Mouse (Mus musculus) layer of hippocampus, adult 9-10 months (tissue): ENCODE measurements around the gene Clybl.

Experiments used
- DNase-seq: peaks from one replicate; pipeline ENCODE4 v3.0.0; 2022; ENCODE audit warnings: low spot score

Clybl gene

DNA sequence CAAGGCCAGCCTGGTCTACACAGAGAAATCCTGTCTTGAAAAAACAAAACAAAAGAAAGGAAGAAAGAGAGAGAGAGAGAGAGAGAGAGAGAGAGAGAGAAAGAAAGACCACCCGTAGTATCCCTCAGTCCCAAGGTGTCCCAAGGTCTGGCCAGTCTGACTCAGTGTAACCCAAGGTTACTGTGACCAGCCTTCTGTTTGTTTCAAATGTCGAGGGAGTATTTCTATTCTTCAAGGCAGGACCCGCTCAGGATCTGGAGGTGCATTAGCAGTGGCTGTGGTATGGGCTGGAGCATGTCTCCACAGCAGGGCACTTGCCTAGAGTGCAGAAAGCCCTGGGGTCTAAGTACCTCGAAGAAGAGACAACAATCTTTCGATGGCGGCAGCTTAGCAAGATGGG, 15.3 kb downstream of the Clybl start:
- DNase-seq, result no peak

DNA sequence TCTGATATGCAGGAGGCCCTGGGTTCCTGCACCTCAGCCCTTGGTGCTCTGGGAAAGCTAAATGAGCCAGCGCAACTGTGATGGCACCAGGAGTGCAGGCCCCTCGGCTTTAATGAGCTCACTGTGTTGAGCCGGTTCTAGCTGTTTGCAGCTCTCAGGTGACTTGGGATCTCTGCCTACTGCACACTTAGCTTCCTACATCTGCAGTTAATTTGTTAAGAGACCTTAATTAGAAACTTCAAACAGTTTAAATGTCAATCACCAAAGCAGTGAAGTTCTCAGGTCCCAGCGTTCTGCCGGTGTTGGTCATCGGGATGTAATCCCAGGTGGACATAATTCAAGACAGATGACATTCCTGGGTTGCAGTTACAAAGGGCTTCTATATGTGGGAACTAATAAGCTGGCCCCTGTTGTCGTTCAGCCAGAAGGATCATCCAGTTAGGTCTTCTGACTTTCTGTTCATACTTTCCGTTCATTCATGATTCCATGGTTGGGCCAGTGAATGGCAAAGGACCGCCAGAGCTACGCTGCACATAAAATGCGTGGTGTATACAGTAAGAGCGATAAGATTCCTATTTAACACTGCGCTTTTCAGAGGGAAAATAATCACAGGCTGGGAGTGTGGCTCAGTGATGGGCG, 18.9 kb downstream of the Clybl start:
- no peak for DNase-seq

DNA sequence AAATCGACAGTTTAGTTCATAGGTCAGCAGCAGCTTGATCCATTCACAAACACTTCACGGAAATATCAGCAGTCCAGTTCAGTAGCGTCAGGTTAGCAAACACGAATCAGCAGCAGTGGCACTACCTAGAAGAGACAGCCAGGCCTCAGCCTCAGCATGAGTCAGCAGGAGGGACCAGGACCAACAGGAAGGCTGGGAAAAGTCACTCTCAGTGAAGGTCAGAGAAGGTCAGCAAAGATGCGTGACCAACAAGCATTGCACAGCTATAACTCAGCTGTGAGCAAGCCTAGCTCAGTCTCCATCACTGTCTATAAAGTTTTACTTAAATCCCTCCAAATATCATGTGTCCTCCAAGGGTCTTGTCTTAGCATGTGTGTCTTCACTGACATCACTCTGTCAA, 27.7 kb downstream of the Clybl start:
- DNase-seq, result no peak

DNA sequence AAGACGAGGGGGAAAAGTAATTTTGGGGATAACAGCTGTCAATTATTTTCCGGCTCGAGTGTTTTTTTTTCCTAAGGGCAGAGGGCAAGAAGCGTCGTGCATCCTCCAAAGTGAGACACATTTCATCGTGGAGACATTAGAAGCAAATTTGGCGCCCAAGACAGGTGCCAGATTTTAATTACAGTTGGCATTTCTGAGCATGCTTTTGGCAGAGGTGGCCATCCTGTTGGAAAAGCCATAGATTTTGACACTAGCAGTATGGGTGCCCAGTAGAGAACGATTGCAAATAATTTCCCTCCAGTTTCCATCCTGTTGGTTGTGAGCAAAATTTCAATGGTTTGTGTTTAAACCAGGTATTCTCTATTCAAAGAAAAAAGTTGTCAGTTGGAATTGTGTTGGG, 32.1 kb downstream of the Clybl start:
- DNase-seq, result no peak

DNA sequence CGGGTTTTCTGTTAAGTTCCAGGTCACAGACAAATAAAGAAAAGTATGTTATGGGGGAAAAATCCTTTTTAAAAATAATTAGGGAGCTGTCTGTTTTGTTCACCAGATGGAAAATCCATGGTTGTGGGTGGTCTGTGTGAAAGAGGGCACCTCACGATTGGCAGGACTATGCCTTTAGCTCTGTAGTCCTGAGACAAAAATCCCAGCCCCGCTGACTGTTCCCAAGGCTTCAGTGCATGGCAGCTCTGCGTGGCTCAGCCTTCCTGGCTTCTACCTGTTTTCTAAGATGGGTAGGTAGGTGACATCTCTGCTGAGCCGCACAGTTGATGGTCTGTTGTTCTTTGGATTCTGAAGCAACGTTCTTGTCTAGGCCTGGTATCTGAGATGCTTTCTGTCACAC, 32.6 kb downstream of the Clybl start:
- no peak for DNase-seq

DNA sequence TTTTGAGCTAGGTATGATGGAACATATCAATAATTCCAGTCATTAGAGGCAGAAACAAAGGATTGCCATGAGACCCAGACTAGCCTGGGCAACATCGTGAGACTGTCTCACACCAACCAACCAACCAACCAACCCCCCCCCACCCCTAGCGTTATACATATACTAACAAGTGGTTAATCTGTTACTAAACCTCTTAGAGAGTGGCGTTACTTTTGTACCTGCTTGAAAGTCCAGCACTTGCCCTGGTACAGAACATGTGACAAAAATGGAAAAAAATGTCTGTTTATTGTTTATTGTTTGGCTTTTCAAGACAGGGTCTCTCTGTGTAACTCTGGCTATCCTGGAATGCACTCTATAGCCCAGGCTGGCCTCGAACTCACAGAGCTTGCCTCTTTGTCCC, 35.7 kb downstream of the Clybl start:
- no peak for DNase-seq

DNA sequence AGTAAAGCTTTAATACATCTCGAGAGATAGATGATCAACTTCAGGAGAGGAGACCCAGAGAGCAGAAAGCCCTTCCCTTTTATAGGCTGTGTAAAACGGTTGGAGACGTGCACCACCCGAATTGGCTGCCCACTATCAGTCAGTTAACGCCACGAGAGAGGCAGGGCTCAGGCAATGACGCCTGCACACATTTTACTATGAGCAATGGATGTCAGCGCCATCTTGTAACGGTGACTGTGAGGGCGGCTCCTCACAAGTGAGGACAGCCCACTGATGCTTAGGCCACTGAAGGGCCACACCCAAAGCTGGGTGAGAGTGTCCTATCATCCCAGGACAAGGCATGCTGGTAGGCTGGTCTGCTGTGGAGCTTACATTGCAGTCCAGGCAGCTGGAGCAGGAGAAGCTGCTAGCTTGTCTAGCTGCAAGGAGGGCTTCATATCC, 41.5 kb downstream of the Clybl start:
- DNase-seq, result no peak

DNA sequence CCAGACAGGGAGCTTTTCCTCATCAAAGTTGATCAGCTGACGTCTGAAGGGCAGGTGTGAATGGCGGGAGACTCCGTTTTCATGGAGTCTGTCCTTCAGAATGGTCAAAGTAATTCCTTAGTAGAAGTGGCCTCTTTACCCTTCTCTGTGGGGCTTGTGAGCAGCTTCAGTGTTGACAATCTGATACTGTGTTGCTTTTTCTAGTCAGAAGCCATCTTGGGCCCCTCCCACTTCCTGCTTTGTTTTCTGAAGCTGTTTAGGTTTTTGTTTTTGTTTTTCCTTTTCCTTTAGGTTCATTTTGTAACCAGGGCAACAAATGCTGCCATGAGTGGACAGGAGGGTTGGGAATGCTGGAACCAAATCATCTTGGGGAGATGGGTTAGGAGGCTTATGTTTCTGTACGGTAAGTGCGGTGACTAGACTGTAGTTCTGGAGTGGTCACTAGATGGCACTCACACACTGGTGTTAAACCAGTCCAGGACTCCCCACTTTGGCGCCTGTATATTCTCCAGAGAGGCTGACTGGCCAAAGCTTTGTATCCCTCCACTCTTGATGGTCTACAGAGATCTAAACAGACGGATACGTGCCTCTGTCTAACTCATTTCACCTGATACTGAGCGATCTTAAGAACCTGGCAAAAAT, 42.1 kb downstream of the Clybl start:
- DNase-seq, result peak; percentile 82

DNA sequence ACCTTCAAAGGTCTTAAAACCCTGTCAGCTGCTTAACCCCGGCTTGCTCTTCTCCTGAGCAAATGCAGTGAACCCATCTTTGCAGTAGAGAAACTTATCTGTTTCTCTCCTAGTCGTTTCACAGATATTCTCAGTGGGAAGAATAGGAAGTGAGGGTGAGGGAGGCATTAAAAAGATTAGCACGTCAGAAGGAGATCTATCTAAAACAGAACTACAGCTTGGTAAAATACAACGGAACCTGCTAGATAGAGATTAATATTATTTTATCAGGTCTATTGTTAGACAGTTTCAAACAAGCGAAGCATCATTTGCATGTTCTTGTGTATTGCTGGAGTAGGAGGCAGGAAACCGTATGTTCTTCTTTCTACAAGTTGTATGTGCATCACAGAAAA, 42.6 kb downstream of the Clybl start:
- no peak for DNase-seq

DNA sequence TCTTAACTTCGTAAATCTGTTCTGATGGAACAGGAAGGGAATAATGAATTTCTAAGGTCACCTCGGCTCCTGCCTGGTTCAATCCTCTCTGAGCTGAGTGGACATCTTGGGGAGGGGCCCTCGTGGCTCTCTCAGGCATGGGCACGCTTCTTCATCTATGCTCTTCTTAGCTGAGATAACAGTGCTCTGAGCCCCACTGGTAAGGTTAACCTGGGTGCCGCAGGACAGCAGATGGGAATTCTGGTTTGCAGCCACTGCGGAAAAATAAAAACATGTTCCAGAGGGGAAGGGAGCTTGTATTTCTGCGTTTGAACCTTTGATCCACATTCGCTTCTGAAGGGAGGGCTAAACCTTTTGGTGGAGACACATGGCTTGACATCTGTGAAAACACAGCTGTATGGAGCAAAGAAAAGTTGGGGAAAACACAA, 43.0 kb downstream of the Clybl start:
- no peak for DNase-seq

DNA sequence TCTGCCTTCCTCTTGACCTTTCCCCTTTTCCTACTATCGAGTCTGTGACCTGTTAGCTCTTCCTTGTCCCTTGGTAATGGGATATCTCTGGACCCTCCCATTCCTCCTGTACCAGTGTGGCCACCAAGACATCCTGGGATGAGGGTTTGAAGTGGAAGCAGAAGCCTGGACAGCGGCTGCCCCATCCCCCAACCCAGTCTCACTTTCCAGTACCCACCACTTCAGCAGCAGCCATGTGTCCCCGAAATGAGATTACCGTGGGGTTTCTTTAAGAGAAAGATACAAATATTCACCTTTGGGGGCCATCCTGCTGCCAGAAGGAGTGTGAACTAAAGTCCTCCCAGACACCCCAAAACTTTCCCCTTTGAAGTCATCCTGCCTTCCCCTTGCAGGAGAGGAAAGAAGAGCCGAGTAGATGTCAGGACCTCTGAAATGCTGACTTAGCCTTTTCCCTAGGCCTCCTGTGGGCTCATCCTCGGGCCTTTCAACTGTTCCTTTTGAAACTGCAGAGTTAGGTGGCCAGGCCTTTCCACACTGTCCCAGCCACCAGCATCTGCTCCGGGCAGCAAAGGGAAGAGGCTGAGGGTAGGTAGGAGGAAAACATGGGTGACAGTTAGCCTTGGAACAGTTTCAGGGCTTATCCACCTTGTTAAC, 44.1 kb downstream of the Clybl start:
- DNase-seq, result no peak

DNA sequence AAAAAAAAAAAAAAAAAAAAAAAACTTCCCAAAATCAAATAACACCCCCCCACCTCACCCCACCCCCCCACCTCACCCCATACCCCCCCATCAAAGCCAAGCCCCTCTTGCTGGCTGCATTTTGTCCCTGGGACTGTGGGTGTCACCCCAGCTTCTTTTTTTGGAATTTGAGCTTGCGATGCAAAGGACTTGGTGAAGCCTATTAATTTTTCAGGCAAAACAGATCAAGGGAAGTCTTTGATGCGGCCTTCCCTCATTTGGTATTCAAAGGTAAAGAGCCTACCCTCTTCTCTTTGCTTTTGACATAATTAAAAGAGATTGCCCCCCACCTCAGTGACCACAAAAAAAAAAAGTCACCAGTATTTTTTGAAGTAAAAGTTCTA, 44.6 kb downstream of the Clybl start:
- no peak for DNase-seq

DNA sequence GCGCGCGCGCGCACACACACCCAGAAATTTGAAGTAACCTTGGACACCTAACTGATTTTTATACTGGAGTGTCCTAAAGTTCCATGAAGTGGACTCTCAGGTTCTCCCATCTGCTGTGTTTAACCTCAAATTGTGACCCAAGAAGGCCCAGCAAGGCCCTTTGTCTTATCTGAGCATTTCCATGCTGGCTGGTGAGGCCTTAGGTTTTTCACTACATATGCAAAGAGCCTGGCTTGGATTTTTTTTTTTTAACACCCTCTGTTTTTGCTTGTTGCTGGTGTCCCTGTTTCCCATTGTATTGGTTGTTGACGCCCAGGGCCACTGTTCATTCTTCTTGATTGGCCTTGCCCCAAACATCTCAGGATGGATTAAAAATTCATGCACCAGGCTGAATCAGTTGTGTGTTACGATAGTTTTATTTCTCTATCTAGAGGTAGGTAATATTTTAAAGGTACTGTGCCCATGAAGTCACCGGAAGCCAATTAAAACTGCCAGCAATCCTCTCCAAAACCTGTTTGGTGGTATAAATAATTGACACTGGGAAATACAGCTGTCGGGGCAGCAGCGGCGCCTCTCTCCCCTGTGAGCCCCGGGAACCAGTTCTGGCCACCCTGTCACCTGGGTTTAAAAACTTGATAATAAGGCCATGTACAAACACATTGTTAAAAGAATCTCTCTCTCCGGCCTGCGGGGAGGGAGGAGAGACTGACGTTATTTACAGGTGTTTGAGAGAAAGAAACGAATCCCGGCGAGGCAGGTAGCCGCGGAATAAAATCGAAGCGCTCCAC, 45.4 kb downstream of the Clybl start:
- no peak for DNase-seq

DNA sequence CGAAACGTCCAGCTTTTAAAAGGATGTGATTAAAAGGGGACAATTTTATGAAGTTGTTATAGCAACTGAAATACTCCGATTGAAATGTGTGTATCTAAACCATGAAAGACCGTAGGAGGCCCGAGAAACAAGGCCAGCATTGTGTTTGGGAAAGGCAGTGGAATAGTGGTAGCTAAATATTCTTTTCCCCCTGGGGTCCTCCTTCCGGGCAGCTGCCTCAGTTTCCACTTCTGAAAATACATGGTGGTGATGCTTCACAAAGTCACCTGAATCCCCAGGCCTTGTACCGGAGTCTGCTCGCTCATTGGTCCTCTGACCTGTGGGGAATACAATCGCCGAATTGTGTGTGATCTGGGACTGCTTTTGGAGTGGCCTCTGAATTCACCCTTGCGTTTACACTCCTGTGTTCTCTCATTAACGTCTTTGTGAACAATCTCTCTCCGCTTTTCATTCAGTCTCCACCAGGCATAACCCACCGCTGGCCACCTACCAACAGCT, 46.0 kb downstream of the Clybl start:
- no peak for DNase-seq

DNA sequence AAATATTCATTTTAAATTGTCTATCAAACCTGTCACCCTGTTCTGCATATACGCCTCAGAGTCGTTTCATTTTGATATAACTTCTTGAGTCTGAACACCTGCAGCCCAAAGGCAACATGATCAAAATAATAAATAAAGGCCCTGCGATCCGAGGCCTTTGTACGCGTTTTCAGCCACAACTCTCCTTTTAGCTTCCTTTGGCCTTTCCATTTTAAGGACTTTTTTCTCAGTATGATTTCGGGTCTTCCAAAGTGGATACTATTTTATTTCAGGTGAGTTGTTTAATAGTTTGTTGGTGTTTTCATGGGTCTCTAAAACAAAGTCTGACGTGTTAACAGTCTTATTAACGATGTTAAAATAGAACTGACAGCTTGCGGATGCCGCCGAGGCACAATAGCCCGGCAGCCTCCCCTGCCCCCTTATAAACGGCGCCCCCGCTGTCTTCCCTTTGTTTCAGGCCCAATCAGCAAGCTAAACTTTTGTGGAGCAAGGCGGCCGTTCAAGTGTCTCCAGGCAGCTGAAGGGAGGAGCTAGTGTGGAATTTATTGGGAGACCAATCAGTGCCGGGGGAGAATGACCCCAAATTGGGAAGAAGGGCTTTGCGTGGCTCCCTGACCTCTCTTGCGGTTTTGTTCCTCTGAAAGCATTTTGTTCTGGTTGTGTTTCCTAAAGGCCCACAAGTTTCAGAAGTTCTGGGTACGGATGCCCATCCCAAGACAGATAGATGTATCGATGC, 47.5 kb downstream of the Clybl start:
- DNase-seq, result no peak

DNA sequence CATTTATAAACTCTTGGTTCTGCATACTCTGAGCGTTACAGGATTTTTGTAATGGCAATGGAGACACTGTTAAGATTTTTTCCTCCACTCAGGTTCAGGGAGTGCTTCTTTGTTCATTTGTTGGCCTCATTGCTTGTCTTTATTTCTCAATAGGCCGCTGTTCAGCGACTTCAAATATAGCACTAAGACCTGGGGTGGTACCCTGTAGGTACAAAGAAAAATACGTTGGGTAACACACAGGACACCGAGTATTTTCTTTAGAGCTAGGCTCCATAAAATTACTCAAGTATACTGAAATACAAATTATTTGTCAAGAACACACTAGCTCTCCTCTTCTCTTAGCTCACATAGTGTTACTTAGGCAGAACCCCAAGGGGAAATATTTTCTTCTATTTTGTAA, 48.5 kb downstream of the Clybl start:
- DNase-seq, result no peak

DNA sequence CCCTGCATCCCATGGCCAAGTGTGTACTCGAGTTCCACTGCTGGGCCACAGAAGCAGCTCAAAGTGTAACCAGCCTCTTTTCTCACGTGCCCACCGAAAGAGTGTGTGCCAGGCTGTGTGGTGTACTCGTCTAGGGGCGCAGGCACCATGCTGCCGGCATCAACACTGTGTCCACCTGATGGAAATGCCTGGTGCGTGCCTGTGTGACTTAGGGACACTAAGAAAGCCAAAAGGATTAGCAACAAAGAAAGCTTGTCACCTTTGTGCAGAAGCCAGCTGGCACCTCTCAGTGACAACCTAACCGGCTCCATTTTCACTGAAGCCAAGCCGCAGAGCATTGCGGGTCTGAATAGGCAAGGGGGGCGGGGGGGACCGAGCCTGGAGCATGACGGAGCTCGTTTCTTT, 49.1 kb downstream of the Clybl start:
- no peak for DNase-seq

DNA sequence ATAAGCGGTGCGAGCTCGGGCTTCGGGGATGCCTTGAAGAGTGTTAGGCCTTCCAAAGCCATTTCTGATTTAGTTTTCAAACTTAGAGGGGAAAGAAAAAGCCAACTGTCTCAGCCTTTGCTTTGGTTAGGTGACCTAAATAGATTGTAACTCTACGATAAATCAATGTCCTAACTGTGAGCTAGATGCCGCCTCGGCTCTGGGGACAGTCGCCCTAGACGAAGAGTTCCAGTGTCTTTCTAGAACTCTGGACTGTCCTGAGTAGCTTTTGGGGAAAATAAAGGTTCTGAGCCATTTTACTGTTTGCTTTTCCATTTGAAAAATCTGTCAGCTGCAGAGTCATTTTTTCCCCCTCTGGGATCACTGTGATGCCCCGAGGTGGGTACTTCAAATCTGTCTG, 49.6 kb downstream of the Clybl start:
- no peak for DNase-seq

DNA sequence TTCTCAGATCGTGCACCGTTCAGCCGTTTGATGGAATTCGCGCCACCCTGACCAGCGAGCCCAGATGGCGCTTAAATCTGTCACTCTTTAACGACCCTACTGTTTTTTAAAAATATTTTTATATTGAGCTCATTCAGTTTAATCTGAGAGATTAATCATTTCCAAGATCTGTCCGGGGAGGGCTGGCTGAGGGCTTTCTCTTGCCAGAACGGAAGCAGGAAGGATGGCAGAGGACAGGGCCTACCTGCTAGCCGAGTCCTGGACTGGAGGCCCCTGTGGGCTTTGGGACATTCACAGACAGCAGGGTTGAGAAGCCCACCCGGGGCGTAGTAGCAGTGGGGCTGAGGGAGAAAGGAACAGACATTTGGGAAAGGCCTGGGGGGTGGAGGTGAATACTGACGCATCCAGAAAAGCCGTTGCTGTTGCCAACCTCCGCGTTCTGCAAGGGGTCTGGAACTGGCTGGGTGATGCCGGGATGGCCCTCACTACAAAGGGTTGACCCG, 51.8 kb downstream of the Clybl start:
- DNase-seq, result no peak

DNA sequence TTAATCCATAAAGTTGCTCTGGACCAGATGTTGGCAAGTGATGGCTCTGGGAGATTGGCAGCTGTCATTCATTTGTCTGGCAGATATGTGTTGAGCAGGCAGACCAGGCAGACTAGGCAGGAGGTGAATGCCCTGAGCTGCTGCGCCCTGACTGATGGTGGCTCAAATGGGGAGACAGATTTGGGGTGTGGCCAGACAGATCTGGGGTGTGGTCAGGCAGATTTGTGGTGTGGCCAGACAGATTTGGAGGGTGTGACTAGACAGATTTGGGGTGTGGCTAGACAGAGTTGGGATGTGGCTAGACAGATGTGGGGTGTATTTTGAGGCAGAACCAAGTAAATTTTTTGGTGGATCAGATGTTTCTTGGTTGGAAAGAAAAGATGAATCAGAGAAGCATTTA, 62.4 kb downstream of the Clybl start:
- no peak for DNase-seq

DNA sequence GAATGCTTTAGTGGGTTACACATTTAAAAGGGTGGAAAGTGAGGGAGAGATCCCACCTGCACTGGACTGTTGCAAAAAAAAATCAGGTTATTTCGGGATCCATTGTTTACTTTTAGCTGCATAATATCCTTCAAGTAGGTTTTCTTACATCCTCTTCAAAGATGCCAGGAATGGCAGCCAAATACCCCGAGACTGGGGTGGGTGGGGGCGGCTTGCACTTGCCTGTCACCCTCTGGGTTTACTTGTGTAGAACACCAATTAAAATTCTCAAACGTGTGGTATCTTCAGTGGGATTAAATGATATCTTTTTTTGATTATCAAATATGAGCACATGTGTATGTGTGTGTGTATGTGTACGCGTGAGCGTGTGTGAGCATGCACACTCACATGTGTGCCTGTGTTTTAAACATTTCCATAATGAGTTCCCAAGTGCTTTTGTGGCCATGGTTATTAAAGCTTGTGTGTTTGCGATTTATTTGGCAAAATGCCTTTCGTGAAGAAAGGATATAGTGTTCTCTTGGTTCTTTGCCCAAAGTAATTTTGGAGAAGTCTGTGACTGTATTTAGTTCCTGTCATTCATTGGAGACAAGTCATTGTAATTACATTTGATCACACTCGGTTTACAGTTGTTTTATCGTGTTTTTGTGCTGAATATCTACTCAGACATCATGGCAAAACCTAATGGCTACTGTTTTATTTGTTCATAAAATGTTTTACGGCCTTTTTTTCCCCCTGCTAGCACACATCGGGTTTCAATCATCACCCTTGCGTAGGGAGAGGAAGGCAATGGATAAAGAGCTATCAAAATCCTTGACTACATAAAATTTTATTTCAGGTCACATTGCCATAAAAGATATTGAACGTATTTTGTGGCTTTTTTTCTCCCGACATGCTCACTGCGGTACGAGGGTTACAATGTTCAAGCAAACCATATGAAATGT, 65.7 kb downstream of the Clybl start:
- DNase-seq, result no peak
